Mouse (Mus musculus): Measurements from ENCODE around the gene P3h1.

Gene P3h1

DNA sequence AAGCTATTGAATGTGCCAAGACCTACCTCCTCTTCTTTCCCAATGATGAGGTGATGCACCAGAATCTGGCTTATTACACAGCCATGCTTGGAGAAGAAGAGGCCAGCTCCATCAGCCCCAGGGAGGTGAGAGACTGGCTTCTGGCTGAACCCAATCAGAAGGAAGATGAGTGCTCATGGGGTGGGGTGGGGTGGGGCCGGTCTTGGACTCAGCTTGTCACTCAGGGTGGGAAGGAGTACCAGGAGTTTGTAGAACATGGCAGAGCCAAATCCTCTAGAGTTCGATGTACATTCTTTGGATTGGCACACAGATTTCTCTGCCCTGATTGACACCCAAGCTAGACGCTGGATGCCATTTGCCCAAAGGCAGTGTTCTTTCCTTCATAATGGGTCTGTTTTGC, 5.9 kb downstream of the P3h1 start:
- DNase-seq (ENCODE audit: low spot score), result peak; percentile 10

DNA sequence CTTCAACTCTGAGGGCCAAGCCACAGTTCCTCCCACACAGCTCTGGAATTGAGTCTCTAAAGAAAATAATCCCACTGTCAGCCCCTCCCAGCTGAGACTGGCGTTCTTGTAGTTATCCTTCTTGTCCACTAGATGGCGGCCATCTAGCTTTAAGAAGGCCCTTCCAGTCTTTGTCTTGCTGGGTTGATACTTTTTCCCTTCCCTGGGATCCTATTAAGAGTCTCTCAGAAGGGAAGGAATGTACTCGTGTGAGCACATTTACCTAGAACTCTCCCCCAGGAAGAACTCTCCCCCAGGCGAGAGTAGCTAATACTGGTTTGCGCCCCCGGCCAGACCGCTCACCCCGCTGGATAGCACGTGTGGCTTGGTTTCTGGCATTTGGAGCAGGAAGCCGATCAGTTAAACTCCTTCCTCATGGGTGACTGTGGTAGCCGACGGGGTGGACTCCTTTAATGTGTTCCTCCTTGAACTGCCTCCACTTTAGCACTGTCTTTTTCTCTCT, 6.5 kb downstream of the P3h1 start:
- peak; percentile 73 for DNase-seq (ENCODE audit: low spot score)

DNA sequence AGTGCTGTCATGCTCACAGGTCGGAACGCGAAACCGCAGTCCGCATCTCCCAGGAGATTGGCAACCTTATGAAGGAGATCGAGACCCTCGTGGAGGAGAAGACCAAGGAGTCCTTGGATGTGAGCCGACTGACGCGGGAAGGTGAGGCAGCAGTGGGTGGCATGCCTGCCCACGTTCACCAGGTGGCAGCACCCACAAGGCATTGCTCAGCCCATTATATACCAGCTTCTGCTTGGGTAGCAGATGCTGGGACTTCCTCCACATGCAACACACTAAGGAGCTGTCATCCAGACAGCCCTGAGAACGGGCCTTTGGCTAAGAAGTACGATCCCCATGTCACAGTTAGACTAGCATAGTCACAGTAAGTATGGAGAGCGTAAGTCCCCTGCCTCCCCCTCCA, 8.9 kb downstream of the P3h1 start:
- DNase-seq (ENCODE audit: low spot score), result no peak

DNA sequence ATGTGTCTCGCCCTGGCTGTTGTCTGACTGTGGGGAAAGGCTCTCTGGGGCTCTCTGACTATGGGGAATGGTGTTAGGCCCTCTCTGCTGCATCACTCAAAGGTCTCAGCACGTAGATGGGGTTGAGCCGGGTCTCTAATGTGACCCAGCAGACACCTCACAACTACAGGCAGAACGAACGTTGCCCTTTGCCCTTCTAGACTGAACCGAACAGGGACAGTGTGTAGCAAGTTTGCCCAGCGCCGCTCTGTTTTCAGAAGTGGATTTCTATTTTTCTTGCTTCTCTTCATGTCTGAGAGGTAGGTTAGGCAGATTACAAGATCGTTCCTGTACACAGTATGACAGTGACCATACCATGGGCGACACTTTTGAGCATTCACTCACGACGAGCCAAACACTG, 9.9 kb downstream of the P3h1 start:
- no peak for DNase-seq (ENCODE audit: low spot score)

DNA sequence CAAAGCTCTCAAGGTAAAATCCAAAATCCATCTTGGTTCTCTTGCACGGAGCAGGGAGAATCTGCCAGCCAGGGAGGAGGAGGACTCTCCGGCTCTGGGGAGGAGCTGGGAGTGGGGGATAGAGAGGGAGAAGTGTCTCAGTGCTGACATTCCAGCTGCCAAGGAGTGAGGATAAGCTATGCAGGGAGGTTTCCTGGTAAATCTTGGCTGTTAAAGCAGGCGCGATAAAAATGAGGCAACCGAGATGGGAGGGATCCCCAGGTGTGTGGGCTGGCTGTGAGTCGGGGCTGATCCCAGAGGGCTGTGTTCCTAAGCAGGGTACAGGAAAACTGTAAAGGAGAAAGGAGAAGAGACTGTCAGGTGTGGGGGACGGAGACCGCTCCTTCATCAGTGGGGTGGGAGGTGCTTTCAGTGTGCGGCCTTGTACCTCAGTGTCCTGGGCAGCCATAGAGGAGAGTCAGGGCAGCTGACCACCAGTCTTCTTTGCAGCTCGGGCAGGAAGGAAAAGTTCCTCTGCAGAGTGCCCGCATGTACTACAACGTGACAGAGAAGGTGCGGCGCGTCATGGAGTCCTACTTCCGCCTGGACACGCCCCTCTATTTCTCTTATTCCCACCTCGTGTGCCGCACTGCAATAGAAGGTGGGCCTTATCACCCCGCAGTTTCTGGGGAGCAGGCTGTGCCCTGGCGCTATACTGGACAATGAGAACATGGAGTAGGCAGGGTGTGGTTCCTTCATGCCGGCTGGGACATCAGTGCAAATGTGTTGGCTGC, 11.9 kb downstream of the P3h1 start:
- no peak for DNase-seq (ENCODE audit: low spot score)

- DNase-seq (ENCODE audit: low spot score), result no peak
Measured at GRCm38 (mm10) chr4:119245556-119245955, 12.8 kb downstream of the P3h1 start.

DNA sequence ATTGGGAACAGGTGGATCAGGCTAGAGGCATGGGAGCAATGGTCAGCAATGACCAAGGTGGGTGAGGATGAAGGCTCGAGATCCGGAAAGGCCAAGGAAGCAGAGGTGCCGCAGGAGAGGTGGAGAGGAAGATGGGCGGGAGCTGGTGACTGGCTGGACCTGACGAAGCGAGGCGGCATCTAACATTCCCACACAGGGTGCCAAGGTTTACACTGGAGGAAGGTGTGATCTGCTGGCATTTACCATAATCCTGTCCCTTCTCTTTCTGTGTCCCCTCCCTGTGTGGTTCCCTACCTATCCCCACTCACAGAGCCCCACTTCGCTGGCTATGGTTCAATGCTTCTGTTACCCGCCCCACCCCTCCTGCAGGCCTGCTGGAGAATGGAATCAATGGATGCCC, 13.2 kb downstream of the P3h1 start:
- DNase-seq (ENCODE audit: low spot score), result no peak

DNA sequence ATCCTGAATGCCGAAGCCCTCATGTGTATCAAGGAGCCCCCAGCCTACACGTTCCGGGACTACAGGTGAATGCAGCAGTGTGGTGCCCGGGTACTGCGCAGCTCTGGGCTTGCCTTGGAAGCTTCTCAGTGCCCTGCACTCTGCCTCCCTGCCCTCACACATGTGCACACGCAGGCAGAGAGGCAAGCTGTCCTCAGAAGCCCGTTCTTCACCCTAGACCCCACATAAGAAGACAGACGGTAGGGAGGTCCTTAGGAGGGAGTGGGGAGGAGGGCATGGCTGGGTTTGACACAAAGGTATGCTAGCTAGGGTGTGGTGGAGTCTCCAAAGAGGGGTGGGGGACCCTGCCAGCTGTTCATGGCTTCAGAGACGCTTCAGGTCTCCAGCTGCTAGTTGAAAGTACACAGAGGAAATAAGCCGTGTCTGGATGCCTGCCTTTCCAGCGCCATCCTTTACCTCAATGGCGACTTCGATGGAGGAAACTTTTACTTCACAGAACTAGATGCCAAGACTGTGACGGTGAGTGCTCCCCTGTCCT, 14.0 kb downstream of the P3h1 start:
- DNase-seq (ENCODE audit: low spot score), result no peak

DNA sequence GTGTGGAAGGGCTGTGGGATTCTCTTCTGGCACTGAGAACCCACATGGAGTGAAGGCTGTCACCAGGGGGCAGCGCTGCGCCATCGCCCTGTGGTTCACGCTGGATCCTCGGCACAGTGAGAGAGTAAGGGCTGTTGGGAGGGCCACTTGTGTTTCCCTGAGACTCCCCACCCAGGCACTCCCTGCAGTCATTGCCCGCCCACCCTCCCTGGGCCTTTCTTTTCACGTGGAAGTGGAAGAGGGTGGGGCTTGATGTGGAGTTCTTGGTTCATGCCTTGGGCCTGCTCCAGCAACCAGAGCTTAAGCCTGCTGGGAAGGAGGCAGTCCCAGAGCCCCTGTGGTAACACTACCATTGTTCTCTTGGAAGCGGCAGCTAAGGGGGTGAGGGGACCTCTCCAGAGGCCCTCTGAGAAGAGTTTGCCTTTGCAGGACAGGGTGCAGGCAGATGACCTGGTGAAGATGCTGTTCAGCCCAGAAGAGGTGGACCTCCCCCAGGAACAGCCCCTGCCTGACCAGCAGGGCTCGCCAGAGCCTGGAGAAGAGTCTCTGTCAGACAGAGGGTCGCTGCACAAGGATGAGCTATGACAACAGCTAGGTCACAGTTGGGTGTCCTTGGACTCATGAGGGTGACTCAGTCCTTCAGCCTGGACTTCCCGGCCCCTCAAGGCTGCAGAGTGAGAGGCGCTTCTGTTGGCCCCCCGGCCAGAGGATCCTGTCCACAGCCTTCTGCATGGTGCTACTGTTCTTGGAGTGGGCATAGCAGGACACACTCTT, 14.9 kb downstream of the P3h1 start:
- DNase-seq (ENCODE audit: low spot score), result peak; percentile 50

DNA sequence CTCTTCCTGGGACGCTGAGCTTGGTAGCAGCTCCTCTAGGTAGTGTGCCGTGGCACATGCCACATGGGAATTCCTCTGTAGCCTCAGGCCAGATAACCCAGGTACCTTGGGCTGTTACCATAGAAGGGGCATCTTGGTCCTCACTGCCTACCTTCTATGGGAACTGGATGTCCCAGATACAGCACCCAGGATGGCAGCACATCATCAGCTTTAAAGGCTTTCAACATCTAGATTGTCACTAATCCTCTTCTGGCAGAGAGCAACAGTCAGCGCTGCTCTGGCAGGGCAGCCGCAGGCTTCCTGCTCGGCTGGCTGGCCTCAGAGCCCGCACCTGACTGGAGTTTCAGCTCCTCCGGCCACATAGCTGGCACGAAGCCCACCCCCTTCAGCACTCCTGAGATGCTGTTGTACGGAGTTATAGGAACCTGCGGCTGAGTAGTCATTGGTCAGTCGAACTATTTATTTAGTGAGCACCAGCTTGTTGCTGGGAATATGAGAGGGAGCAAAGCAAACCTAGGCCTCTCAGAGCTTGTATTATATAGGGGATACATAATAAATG, 15.8 kb downstream of the P3h1 start:
- no peak for DNase-seq (ENCODE audit: low spot score)

DNA sequence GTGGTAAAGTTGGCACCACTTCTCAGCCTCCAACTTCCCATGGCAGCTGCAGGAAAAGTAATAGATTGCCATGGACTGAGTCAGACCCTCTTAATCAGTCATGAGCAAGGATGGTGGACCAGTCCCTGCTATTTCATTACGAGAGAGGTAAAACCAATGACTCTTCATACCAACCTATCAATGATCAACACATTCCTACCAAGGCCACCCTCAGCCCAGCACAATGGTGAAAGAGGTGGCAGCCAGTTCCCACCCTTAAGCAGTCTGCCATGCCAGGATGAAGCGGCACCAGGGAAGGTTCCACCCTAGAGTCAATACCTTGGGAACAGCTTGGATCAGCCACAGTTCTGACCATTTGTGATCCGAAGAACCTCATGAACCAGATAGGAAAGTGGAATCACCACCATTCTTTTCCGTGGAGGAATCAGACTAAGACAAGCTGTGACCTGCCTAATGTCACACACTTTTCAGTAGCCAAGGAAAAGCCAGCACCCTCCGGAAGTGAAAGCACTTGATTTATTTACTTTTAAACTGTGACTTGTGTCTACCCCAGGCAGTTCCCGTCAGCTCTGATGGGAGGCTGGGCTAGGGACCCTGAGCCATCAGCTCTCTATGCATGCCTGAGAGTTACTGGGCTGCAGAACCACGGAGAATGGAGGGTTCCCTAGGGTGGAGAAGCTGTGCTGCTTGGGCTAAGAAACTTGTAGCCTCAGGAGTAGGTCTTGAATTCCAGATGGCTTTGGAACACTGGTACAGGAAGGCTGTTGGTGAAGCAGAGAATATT, 19.5 kb downstream of the P3h1 start:
- DNase-seq (ENCODE audit: low spot score), result no peak

- DNase-seq (ENCODE audit: low spot score), result no peak
Measured at GRCm38 (mm10) chr4:119254012-119254618, 21.4 kb downstream of the P3h1 start.

- no peak for DNase-seq (ENCODE audit: low spot score)
Measured at GRCm38 (mm10) chr4:119255351-119255750, 22.6 kb downstream of the P3h1 start, which contains the start of gene Cldn19. Gene Cldn19 (plus strand): TSS chr4:119255414.

DNA sequence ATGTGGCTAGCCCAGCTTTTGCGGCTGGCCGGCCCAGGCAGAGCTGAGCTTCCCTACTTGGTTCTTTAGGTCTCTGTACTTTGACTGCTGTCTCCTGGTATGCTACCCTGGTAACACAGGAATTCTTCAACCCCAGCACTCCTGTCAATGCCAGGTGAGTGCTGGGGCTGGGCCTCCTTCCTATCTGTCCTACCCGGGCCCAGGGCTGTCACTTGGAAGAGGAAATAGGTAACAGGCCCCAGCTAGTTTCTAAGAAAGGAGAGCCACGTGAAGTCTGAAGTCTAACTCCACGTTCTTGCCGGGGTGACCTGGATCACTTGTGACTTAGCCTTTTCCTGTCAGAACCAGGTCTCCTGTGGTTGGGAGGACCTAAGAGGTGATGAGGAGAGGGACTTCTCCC, 24.4 kb downstream of the P3h1 start:
- no peak for DNase-seq (ENCODE audit: low spot score)

- DNase-seq (ENCODE audit: low spot score), result no peak
Measured at GRCm38 (mm10) chr4:119259344-119260254, 26.9 kb downstream of the P3h1 start.

DNA sequence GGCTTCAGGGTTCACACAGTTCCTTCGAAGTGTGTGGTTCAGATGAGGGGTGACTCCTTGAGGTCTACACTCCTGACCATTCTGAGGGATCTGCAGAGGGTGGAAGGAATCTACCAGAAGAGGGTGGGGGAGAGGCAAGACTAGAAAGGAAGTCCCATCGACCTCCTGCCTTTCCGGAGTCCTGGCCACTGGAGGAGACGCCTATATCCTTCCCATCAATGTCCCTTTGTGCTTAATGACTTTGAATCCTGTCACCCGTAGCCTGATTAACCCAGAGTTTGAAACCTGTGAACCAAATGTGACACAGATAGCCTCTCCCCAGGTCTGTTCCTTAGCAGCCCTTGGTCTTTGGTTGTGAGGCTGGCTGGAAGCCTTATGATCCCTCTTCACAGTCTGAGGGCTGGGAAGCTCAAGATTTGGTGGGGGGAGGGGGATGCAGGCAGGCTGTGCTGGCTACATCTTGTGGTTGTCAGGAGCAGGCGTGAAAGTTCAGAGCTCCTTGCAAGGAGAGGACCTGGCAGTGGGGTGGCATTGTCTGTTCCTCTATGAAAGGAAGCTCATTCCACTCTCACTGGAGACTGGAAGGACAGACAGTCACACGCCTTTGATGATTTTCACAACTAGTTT, 28.5 kb downstream of the P3h1 start:
- no peak for DNase-seq (ENCODE audit: low spot score)

DNA sequence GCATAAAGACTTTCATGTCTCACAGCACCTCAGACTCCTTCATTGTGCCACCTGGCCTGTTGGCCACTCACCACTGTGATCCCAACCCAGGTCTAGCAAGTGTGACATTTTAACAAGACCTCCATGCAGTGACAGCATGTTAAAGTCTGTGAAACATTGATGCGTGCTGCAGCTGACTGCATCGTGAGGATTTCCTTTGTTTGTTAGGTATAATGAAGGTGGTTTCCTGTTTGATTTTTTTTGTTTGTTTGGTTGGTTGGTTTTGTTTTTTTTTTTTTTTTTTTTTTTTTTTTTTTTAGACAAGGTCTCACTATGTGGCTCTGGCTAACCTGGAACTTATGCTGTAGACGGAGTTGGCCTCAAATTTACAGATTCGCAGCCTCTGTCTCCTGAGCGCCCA, 29.8 kb downstream of the P3h1 start:
- no peak for DNase-seq (ENCODE audit: low spot score)

DNA sequence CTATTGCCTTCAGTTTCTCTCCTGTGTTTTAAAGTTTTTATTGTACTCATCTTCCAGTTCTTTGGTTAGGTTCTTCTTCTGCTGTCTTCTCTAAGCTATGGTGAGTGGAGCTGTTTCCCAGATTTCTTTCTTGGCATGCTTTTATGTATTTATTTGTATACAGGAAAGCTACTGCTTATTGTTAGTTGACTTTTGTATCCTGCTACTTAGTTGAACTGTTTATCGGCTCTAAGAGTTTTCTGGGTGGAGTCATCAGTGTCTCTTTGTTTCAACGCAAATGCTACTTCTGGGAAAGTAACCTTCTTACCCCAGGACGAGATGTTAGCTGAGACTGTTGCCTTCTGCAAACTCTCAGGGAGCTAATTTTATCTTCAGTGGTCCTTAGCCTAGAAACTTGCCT, 30.7 kb downstream of the P3h1 start:
- DNase-seq (ENCODE audit: low spot score), result no peak

DNA sequence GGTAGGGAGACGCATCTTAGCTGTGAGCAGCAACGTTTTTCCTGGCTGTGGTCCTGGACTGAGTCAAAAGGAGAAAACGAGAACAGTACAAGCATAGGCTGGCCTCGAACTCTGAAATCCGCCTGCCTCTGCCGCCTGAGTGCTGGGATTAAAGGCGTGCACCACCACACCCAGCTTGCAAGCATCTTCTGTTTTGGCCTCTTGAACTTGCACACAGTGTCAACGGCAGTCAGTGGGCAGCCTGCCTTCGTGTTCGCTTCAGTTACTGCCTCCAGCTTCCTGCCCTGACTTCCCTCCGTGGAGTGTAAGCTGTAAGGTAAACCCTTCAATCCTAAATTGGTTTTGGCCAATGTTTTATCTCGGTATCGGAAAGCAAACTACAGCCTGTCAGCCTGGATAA, 33.9 kb downstream of the P3h1 start:
- no peak for DNase-seq (ENCODE audit: low spot score)

DNA sequence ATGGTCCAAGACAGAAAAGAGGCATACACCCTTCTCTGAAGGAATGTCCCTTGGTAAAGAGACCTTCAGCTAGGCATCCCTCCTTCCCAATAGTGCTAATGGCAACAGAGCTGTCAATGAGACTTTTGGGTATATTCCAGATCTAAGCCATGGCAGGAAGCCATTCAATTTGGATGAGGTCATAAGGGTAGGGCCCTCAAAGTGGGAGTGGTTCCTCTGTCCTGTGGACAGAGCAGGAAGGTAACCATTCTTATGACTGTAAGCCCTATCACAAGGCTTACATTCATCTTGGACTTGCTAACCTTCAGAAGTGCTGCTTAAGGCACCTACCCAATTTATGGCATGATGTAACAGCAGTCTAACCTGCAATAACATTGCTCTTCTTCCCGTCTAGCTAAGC, 41.9 kb downstream of the P3h1 start:
- no peak for DNase-seq (ENCODE audit: low spot score)
